Mouse (Mus musculus) MEL (cell line): ENCODE measurements at regions not wholly inside any gene's neighbourhood (a gene's known extent, or its start where the extent isn't known, plus 50 kb on each side); places are given as distances from the start of the nearest gene placed in this dataset.

ENCODE experiments used
- CHD1 ChIP-seq: IDR thresholded peaks from 2 replicates; pipeline ENCODE4 v1.6.1; 2012; ENCODE audit warnings: low read depth, mild to moderate bottlenecking, inconsistent platforms, low read length, improper control_type of control experiment
- CTCF ChIP-seq, 3 experiments: IDR thresholded peaks in 2 of 3; conservative IDR thresholded peaks in 1 of 3; 2 replicates each; pipeline ENCODE4 v1.5.1; 2011 to 2012; ENCODE audit warnings: low read length in 3 of 3, low read depth in 2 of 3, mild to moderate bottlenecking in 2 of 3, improper control_type of control experiment in 1 of 3, inconsistent platforms in 1 of 3, mixed read lengths in 1 of 3, moderate library complexity in 1 of 3; ENCODE audit not compliant: control insufficient read depth in 1 of 3, insufficient read depth in 1 of 3, poor library complexity in 1 of 3, severe bottlenecking in 1 of 3
- EP300 ChIP-seq, 2 experiments: IDR thresholded peaks; 2 replicates each; pipeline ENCODE4 v1.6.1; 2011; ENCODE audit warnings: improper control_type of control experiment in 2 of 2, low read length in 2 of 2, low read depth in 1 of 2, mild to moderate bottlenecking in 1 of 2
- GATA1 ChIP-seq: IDR thresholded peaks from 2 replicates; pipeline ENCODE4 v1.6.1; 2011; ENCODE audit warnings: low read depth, low read length, improper control_type of control experiment
- HCFC1 ChIP-seq: IDR thresholded peaks from 2 replicates; pipeline ENCODE4 v1.6.1; 2012; ENCODE audit warnings: low read depth, mild to moderate bottlenecking, inconsistent platforms, low read length, improper control_type of control experiment, moderate library complexity
- KAT2A ChIP-seq: conservative IDR thresholded peaks from 2 replicates; pipeline ENCODE4 v1.6.1; 2012; ENCODE audit warnings: low read depth, low read length, improper control_type of control experiment, inconsistent platforms
- MAFK ChIP-seq: IDR thresholded peaks from 2 replicates; pipeline ENCODE4 v1.6.1; 2011; ENCODE audit warnings: low read depth, mild to moderate bottlenecking, low read length, improper control_type of control experiment, borderline replicate concordance
- MXI1 ChIP-seq: IDR thresholded peaks from 2 replicates; pipeline ENCODE4 v1.6.1; 2011; ENCODE audit warnings: mild to moderate bottlenecking, low read depth, low read length, improper control_type of control experiment
- POLR2A ChIP-seq, 2 experiments: IDR thresholded peaks; 2 replicates each; pipeline ENCODE4 v1.6.1; 2011 to 2012; ENCODE audit warnings: low read length in 2 of 2, mild to moderate bottlenecking in 2 of 2, control low read depth in 1 of 2, improper control_type of control experiment in 1 of 2, low read depth in 1 of 2, moderate library complexity in 1 of 2; ENCODE audit not compliant: control insufficient read depth in 1 of 2, insufficient read depth in 1 of 2, poor library complexity in 1 of 2
- UBTF ChIP-seq: IDR thresholded peaks from 2 replicates; pipeline ENCODE4 v1.6.1; 2012; ENCODE audit warnings: low read depth, mild to moderate bottlenecking, inconsistent platforms, low read length, improper control_type of control experiment, moderate library complexity, borderline replicate concordance; ENCODE audit not compliant: insufficient read depth
- ZKSCAN1 ChIP-seq: IDR thresholded peaks from 2 replicates; pipeline ENCODE4 v1.6.1; 2012; ENCODE audit warnings: low read depth, mild to moderate bottlenecking, inconsistent platforms, low read length, improper control_type of control experiment, moderate library complexity
- ZNF384 ChIP-seq: IDR thresholded peaks from 2 replicates; pipeline ENCODE4 v1.6.1; 2012; ENCODE audit warnings: low read depth, mild to moderate bottlenecking, inconsistent platforms, low read length, improper control_type of control experiment

DNA sequence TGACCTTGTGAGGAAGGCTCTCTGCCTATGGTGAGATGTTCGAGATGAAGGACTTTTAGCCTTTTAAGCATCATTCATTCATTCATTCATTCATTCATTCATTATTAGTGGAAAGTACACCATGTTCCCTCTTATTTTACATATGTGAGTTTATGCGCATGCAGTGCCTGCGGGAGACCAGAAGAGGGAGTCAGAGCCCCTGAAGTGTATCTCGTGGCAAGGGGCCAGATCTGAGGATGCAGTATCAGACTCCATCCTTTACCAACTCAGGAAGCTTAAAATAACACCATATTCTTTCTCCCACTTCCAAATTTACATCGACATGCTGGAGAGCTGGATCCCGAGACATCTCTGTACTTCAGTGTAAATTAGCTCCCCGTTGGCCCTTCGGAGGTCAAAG is 70.7 kb upstream of the Mrps10 start:
- TF ChIP-seq EP300 (IDR thresholded peaks at IDR 0.05; ENCODE audit: low read depth in 1 of 2, low read length in 2 of 2) (no peak), GATA1 (no peak), CTCF (IDR thresholded peaks at IDR 0.05 in 2 of 3, conservative IDR thresholded peaks at IDR 0.05 in 1 of 3; ENCODE audit: control insufficient read depth in 1 of 3, insufficient read depth in 1 of 3, low read depth in 2 of 3, low read length in 3 of 3, poor library complexity in 1 of 3, severe bottlenecking in 1 of 3) (peak; percentile 60 to 68 (median 65)), POLR2A (IDR thresholded peaks at IDR 0.05; ENCODE audit: control insufficient read depth in 1 of 2, insufficient read depth in 1 of 2, low read depth in 1 of 2, low read length in 2 of 2, poor library complexity in 1 of 2) (no peak), ZNF384 (no peak), HCFC1 (no peak), CHD1 (no peak), MXI1 (no peak), UBTF (no peak), MAFK (no peak), KAT2A (no peak), ZKSCAN1 (no peak)
